Mouse (Mus musculus) right cerebral cortex, adult 2 months (tissue): ENCODE data around the gene Pgs1.

ENCODE experiments used
- DNase-seq, 2 experiments: peaks; one replicate each; pipeline ENCODE4 v3.0.0; 2021 to 2022; ENCODE audit warnings: low spot score in 2 of 2

The Pgs1 gene

GRCm38 (mm10) chr11:117986126-117987031, at the start of gene Pgs1:
Pgs1 (plus strand) TSS chr11:117986292.
- DNase-seq = peak; percentile 92

GRCm38 (mm10) chr11:117939004-117939730, 46.9 kb upstream of the Pgs1 start:
- no peak for DNase-seq

GRCm38 (mm10) chr11:117939741-117940285, 46.3 kb upstream of the Pgs1 start:
- peak; percentile 59 to 84 for DNase-seq

- no peak for DNase-seq
Observed at GRCm38 (mm10) chr11:117940881-117941280, 45.2 kb upstream of the Pgs1 start.

GRCm38 (mm10) chr11:117941325-117941834, 44.7 kb upstream of the Pgs1 start:
- DNase-seq = no peak

GRCm38 (mm10) chr11:117941848-117942247, 44.2 kb upstream of the Pgs1 start:
- no peak for DNase-seq

GRCm38 (mm10) chr11:117946195-117946979, 39.7 kb upstream of the Pgs1 start:
- no peak for DNase-seq

- no peak for DNase-seq
Observed at GRCm38 (mm10) chr11:117946996-117947419, 39.1 kb upstream of the Pgs1 start.

GRCm38 (mm10) chr11:117949392-117950091, 36.5 kb upstream of the Pgs1 start:
- DNase-seq = no peak

GRCm38 (mm10) chr11:117951391-117951790, 34.7 kb upstream of the Pgs1 start:
- DNase-seq = no peak

- no peak for DNase-seq
Observed at GRCm38 (mm10) chr11:117952174-117952933, 33.7 kb upstream of the Pgs1 start.

- no peak for DNase-seq
Observed at GRCm38 (mm10) chr11:117954094-117954493, 32.0 kb upstream of the Pgs1 start.

- DNase-seq = no peak
Observed at GRCm38 (mm10) chr11:117954819-117955218, 31.3 kb upstream of the Pgs1 start.

- no peak for DNase-seq
Observed at GRCm38 (mm10) chr11:117955621-117956020, 30.5 kb upstream of the Pgs1 start.

- no peak for DNase-seq
Observed at GRCm38 (mm10) chr11:117958197-117958596, 27.9 kb upstream of the Pgs1 start.

GRCm38 (mm10) chr11:117959166-117959565, 26.9 kb upstream of the Pgs1 start:
- no peak for DNase-seq

GRCm38 (mm10) chr11:117959741-117960381, 26.2 kb upstream of the Pgs1 start:
- DNase-seq = no peak

GRCm38 (mm10) chr11:117960601-117961000, 25.5 kb upstream of the Pgs1 start:
- DNase-seq = no peak

GRCm38 (mm10) chr11:117962228-117963067, 23.6 kb upstream of the Pgs1 start:
- DNase-seq = no peak
